Comparison of ENCODE assay signal across 18 mouse cellular contexts in the genomic region with DNA sequence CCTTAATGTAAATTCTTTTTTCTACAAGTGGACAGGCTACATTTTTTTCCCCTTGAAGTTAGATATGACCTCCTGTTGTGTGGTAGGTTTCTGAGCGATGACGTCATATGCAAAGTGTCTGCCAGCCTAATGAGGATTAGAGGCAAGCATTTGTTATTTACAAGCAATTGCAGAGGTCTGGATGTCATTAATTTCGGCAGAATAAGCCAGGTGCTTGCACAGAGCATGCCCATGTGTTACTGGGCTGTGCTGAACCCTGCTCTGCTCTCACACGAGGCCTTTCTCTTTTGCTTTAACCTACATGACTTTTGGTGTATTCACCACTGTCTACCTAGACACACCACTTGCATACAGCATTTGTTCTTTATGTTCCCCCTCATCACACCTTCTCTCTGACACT.
DNase-seq lines count a peak whose midpoint lies in the region; ATAC-seq and TF ChIP-seq lines count a peak whose summit lies in the region.
"Had no signal": no experiment of that assay in that cellular context is flagged by ENCODE, and none has a peak within 500 bp of the region (broad histone marks: within the 10 kb centered on the region; RNA-seq: fewer than 3 reads in every experiment).

No protein-coding gene starts in this region.

- no peak for TF ChIP-seq EP300 in liver, postnatal 0 days (IDR thresholded peaks at IDR 0.05; ENCODE audit: low read depth)

- no peak overlapping the region for H3K9ac ChIP-seq in kidney, embryonic 16.5 days (replicated peaks; ENCODE audit: low read length)
- H3K9ac ChIP-seq in forebrain, embryonic 13.5 days: no peak overlapping the region
- H3K9ac ChIP-seq in intestine, embryonic 16.5 days (ENCODE audit: low read depth, low read length): no peak overlapping the region
- no peak overlapping the region for H3K9ac ChIP-seq in liver, postnatal 0 days (replicated peaks)
- H3K9ac ChIP-seq: limb, embryonic 15.5 days; midbrain, embryonic 12.5 days had no signal

- no peaks in the 10 kb centered on the region for H3K9me3 ChIP-seq in kidney, embryonic 16.5 days (ENCODE audit: low read length)
- H3K9me3 ChIP-seq in forebrain, embryonic 13.5 days (replicated peaks): no peaks in the 10 kb centered on the region
- H3K9me3 ChIP-seq in intestine, embryonic 16.5 days (ENCODE audit: control insufficient read depth, low read length): no peaks in the 10 kb centered on the region
- no peaks in the 10 kb centered on the region for H3K9me3 ChIP-seq in liver, postnatal 0 days (ENCODE audit: low read length)
- H3K9me3 ChIP-seq: limb, embryonic 15.5 days; midbrain, embryonic 12.5 days had no signal

- 0 out of 2 replicates have a peak, but pooled peaks have one; percentile 27 for ATAC-seq in kidney, embryonic 16.5 days (ENCODE audit: low FRiP score, low TSS enrichment)
- ATAC-seq in forebrain, embryonic 13.5 days: peak; percentile 81
- ATAC-seq in intestine, embryonic 16.5 days: peak; percentile 64
- no peak for ATAC-seq in liver, postnatal 0 days
- ATAC-seq: inflammation-experienced regulatory T-cells, adult 6 months had no signal

- DNase-seq in kidney, adult 18-20 months: no peak
- DNase-seq in Muller cell, postnatal 12 days (ENCODE audit: inconsistent ontology term): peak; percentile 69
- no peak for DNase-seq in layer of hippocampus, postnatal 14 days (ENCODE audit: low spot score in 2 of 2)
- DNase-seq in layer of hippocampus, adult 18-20 months (ENCODE audit: low spot score in 2 of 2): no peak
- DNase-seq in liver, postnatal 0 days: no peak
- DNase-seq: gastrocnemius, postnatal 36 days; kidney, postnatal 10 days; lung, postnatal 4 days; right cerebral cortex, postnatal 4 days; thymus, postnatal 25 days had no signal

- H3K36me3 ChIP-seq in kidney, embryonic 16.5 days (ENCODE audit: insufficient read depth, low read length): no peaks in the 10 kb centered on the region
- H3K36me3 ChIP-seq in forebrain, embryonic 13.5 days (ENCODE audit: poor library complexity, severe bottlenecking): no peaks in the 10 kb centered on the region
- no peaks in the 10 kb centered on the region for H3K36me3 ChIP-seq in intestine, embryonic 16.5 days (ENCODE audit: control insufficient read depth, insufficient read depth, low read length)
- H3K36me3 ChIP-seq in liver, postnatal 0 days (replicated peaks; ENCODE audit: insufficient read depth, low read length): no peaks in the 10 kb centered on the region
- H3K36me3 ChIP-seq: limb, embryonic 15.5 days; midbrain, embryonic 12.5 days had no signal

- TF ChIP-seq CTCF in liver, postnatal 0 days (IDR thresholded peaks at IDR 0.05; ENCODE audit: low read depth): no peak

- H3K4me1 ChIP-seq in kidney, embryonic 16.5 days (ENCODE audit: insufficient read depth, low read length): no peaks in the 10 kb centered on the region
- peaks cover 14% of the 10 kb centered on the region for H3K4me1 ChIP-seq in forebrain, embryonic 13.5 days
- peaks cover 6% of the 10 kb centered on the region for H3K4me1 ChIP-seq in intestine, embryonic 16.5 days (ENCODE audit: control insufficient read depth, insufficient read depth, low read length)
- no peaks in the 10 kb centered on the region for H3K4me1 ChIP-seq in liver, postnatal 0 days (ENCODE audit: insufficient read depth)
- H3K4me1 ChIP-seq: limb, embryonic 15.5 days had no signal

- no peaks in the 10 kb centered on the region for H3K27me3 ChIP-seq in kidney, embryonic 16.5 days (ENCODE audit: insufficient read depth, low read length)
- H3K27me3 ChIP-seq in forebrain, embryonic 13.5 days: no peaks in the 10 kb centered on the region
- no peaks in the 10 kb centered on the region for H3K27me3 ChIP-seq in intestine, embryonic 16.5 days (replicated peaks; ENCODE audit: control insufficient read depth, insufficient read depth, low read length)
- no peaks in the 10 kb centered on the region for H3K27me3 ChIP-seq in liver, postnatal 0 days (ENCODE audit: insufficient read depth, low read length)
- H3K27me3 ChIP-seq: limb, embryonic 15.5 days; midbrain, embryonic 12.5 days had no signal

- no peak overlapping the region for H3K4me2 ChIP-seq in kidney, embryonic 16.5 days (replicated peaks; ENCODE audit: low read depth, low read length)
- no peak overlapping the region for H3K4me2 ChIP-seq in forebrain, embryonic 13.5 days
- H3K4me2 ChIP-seq in intestine, embryonic 16.5 days (ENCODE audit: low read depth, low read length): no peak overlapping the region
- H3K4me2 ChIP-seq in liver, postnatal 0 days (ENCODE audit: low read depth, low read length): no peak overlapping the region
- H3K4me2 ChIP-seq: heart, embryonic 11.5 days; limb, embryonic 15.5 days; midbrain, embryonic 12.5 days had no signal

- WGBS in kidney, embryonic 16.5 days: 63% methylated on average over 4 of the region's 4 CpGs
- 26% methylated on average over 4 of the region's 4 CpGs for WGBS in forebrain, embryonic 13.5 days
- WGBS in intestine, embryonic 16.5 days: 49% methylated on average over 4 of the region's 4 CpGs
- WGBS in liver, postnatal 0 days (ENCODE audit: insufficient replicate concordance): 57% methylated on average over 4 of the region's 4 CpGs

- no peak overlapping the region for H3K27ac ChIP-seq in kidney, embryonic 16.5 days (ENCODE audit: low read length)
- no peak overlapping the region for H3K27ac ChIP-seq in forebrain, embryonic 13.5 days
- H3K27ac ChIP-seq in intestine, embryonic 16.5 days (ENCODE audit: low read length): no peak overlapping the region
- no peak overlapping the region for H3K27ac ChIP-seq in liver, postnatal 0 days (ENCODE audit: low read depth)
- H3K27ac ChIP-seq: left cerebral cortex, adult 2 months; limb, embryonic 15.5 days; midbrain, embryonic 12.5 days had no signal

- H3K4me3 ChIP-seq in kidney, embryonic 16.5 days (ENCODE audit: low read length): no peak overlapping the region
- H3K4me3 ChIP-seq in forebrain, embryonic 13.5 days: no peak overlapping the region
- no peak overlapping the region for H3K4me3 ChIP-seq in intestine, embryonic 16.5 days (ENCODE audit: low read length)
- no peak overlapping the region for H3K4me3 ChIP-seq in liver, postnatal 0 days (ENCODE audit: low read depth, low read length)
- H3K4me3 ChIP-seq: left cerebral cortex, adult 2 months; limb, embryonic 15.5 days; midbrain, embryonic 12.5 days had no signal
